Mouse (Mus musculus) adrenal gland, adult 18-20 months (tissue): ENCODE measurements around the gene Igflr1. TPM values are rescaled to one million over a fixed set of nuclear protein-coding genes. Genes with fewer than 3 reads are reported as not detected.

Experiments
- DNase-seq, 2 experiments: peaks; one replicate each; pipeline ENCODE4 v3.0.0; 2021 to 2022; ENCODE audit warnings: low spot score in 2 of 2
- long read RNA-seq, 2 experiments: library from polyadenylated mRNA; stranded (forward); transcript quantifications; one replicate each; pipeline ENCODE4 v2.0.0; 2021
- total RNA-seq, 2 experiments: library from RNA; stranded (reverse); gene quantifications; 1 replicate in 1 of 2; 2 replicates in 1 of 2; pipeline ENCODE4 v1.2.3; 2021

Igflr1 gene
- total RNA-seq, result 1 to 10 TPM; 3.6 to 4.3 TPM
- long read RNA-seq, experiment 1, result 0 reads
- long read RNA-seq, experiment 2, partial matches to known transcripts, result 0 of 3 reads
- long read RNA-seq, experiment 2, other reads (novel, unspliced or antisense), result 3 of 3 reads

DNA sequence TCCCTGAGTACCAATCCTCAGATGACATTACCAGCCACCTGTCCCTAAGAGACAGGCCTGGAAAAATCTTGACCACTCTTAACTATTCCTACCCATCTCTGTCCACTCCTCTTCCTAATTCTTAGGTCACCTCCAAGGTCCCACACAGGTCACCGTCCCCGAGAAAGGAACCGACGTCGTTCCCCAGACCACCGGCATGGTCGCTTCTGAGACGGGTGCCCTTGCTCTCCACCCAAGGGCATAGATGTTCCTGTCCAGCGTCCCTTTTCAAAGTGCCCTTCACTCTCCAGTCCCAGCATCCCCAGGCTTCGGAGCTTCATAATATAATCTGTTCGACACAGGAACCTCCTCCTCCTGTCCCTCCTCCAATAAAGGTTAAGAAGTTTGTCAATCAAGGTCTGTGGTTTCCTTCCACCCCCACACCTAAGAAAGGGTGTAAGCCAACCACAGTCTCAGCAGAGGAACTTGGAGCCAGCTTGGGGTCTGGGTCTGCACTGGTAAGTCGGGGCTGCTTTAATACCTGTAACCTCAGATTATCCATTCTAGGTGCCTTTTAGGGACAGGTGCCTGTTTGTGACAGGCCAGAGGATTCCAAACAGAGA lies at the start of gene Igflr1:
Igflr1 (plus strand) TSS at position 458 of the 602 bp plus-strand sequence.
- DNase-seq, result no peak

DNA sequence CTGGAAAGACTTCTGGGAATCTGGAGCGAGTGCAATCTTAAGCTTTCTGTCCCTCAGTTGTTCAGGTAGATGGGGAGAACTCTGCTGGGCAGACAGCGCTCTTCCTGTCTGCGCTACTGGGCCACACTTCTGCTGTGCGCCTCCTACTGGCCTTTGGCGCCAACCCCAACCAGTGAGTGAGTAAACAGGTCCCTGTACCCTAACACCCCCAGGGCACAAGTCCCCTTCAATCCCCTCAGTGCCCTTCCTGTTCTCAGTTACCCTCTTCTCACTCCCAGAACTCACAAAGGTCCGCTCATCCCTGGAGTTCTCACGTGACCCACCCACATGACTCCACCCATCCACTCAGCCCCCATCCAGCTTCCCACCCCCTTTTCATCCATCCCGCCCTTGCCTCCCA lies 46.9 kb upstream of the Igflr1 start:
- DNase-seq, result no peak

DNA sequence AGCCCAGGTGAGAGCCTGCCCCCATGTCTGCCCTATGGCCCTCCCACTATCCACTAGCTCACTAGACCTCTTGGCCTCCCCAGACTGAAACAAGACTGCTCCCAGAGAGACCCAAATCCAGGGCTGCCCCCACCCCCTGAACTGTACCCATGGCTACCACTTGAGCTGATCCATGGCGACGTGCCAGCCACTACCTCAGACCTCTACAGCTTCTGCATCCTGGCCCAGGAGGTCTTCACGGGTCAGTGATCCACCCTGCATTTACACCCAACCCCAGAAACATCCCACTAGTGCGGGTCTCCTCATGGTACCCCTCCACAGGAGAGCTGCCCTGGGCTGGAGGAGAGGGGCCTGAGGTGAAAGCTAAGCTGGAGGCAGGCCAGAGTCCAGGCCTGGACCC lies 44.8 kb upstream of the Igflr1 start:
- no peak for DNase-seq

DNA sequence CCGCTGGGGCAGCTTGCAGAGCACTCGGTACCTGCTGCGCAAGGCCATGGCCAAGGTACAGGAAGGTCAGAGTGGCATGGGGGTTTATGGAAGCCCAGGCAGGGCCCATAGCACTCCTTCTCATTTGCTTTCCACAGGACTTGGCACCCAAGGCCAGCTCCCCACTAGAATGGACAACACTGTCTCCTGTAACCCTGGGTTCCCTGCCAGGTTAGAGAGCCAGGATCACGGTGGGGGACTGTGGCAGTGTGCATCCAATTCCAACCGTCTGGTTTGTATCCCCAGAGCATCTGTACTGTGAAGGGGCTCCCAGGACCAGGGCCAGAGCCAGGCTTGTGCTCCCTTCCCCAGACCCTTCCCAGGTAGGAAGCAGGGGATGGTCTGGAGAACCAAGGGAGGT lies 44.4 kb upstream of the Igflr1 start:
- no peak for DNase-seq

DNA sequence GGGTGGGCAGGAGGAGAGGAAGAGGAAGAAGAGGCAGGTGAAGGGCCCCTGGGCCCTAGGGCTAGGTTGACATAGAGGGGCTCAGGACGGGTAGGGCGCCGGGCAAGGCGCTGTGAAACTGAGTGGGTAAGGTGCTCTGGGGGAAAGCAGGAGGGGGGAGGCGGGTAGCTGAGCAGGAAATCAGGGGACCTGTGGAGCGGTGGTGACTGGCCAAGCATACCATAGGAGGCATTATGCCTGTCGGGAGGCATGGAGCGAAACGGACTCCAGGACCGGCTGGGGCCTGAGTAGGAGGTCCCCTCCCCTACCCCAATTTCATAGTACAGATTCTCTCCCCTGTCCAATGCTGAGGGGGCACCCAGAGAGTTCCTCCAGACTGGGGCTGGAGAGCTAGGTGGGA lies 42.4 kb upstream of the Igflr1 start:
- DNase-seq, result no peak

DNA sequence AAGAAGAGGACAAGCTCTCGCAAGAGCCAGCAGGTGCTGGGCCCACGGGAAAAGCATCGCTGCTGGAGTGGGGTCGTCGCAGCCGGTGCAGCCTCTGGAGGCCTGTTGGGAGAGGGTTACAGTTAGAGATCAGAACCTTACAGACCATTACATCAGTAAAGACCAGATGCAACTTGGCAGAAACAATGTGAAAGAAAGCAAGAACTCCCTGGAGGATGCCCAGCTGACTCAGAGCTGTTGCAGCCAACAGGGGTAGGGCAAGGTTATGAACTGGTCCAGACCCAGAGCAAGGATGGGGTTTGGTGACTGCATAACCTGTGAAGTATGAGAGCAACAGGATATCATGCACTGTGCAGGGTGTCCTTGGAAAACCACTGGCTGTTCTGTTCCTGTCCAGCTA lies 40.7 kb upstream of the Igflr1 start:
- DNase-seq, result no peak

DNA sequence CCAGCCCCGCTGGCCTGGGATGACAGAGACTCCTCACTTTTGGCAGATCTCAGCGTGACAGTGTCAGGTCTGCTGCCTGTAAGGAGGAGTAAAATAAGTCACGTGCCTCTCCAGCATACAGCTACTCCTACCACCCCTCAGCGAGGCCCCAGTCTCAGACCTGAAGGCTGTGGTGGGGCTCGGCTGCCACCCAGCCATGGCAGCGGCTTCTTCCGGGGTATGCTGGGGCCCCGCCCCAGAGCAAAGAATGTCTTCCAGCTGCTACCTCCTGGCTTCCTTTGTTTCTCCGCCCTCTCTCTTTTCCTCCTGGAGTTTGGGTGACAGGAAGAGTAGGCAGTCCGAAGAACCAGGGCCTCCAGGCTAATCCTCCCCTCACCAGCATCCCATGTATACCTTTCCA lies 39.3 kb upstream of the Igflr1 start:
- DNase-seq, result no peak

DNA sequence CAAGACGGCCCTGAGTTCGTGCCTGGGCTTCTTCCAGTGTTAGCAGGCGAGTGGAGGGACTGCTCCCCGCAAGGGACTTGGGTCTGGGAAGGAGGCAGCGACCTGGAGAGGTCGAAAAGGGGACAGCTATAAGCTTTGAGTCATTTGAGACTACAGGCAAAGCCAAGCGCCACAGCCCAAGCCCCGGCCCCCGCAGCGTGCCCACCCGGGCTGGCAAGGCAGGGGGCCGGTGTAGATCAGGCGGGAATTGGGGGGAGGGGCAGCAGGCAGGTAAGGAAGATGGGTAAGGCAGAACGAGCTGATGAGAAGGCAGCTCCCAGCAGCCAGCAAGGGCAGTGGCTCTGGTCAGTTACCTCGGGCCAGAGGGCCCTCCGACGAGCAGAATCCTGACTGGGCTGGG lies 38.8 kb upstream of the Igflr1 start:
- DNase-seq, result no peak

DNA sequence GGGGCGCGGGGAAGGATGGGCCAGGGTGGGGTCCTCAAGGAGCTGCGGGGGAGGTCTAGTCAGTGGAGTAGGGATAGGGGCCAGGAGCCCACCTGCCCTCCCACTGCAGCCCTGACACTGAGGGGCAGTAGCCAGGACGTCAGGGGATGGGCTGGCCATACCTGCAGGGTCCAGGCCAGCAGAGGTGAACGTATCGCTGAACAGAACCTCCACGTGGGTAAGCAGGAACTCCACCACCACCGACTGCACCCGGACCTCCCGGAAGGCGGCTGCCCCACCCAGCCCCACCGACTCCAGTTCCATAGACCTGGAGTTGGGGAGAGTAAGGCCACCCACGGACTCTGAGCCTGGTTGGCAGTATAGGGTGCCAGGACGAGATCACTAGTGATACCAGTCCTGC lies 38.2 kb upstream of the Igflr1 start:
- DNase-seq, result no peak

DNA sequence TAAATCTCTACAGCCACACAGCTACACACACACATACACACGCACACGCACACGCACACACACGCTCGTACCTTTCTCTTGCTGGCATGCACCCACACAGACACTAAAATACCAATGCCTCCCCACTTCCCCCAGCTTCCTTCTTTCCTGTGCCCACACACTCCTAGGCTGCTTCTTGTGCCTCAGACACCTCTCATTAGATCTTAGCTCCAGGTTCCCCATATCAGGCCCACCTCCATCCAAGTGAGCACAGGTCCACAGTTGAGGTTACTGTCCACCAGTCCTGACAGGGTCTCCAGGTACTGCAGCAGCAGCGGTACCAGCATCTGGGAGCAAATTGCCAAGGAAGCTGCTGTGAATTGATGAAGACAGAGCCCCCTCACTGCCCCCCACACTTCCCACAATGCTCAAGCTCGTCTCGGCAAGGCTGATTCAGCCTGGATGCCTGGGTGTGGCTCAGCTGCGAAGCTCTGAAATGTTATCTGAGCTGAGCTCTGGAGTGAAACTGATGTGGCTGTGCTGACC lies 33.9 kb upstream of the Igflr1 start:
- DNase-seq, result no peak

DNA sequence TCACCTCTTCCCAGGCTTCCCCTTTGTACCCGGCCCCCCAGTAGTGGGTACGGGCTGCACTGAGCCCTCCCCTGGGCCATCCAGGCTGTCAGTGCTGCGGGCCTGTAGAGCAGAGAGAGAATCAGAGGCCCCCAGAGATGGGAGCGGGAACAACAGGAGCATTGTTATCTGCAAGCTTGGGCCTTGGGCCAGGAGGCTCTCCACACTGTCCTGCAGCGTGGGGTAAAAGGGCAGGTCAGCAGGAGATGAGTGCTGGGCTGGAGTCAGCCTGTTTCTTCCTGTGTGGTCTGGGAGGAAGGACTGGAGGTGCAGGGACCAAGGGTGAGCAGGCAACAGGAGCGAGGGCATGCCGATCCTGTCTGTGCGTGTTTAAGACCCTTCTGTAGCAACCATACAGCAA lies 32.3 kb upstream of the Igflr1 start:
- no peak for DNase-seq

DNA sequence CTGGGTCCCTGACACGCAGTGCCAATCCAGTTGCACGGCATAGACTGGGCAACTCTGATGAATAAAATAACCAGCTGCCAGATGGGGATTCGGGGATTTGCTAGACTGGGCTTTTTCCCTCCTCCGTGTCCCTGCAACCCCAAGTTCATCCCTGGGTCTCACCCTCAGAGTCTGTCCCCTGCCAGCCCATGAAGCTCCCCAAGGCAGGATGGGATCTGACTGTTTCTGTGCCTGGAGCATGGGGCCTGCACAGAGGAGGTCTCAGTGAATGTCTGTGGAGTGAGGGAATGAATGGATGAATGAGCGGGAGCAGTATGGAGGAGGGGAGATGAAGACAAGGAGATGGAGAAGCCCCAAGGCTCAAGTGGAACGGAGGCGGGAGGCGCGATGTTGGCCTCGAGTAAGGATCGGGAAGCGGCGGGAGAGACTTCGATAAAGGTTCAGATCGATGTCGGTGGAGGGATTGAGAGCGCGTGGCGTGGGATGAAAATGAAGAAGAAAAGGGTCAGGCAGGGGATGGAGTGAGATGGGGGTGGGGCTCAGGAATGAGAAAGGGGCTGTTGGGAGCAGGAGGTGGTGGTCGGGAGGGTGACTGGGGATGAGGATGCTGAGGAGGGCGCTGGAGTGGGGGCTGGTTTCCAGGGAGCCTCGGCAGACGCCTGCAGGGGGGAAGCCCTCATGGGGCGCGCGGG lies 31.1 kb upstream of the Igflr1 start:
- DNase-seq, result no peak

DNA sequence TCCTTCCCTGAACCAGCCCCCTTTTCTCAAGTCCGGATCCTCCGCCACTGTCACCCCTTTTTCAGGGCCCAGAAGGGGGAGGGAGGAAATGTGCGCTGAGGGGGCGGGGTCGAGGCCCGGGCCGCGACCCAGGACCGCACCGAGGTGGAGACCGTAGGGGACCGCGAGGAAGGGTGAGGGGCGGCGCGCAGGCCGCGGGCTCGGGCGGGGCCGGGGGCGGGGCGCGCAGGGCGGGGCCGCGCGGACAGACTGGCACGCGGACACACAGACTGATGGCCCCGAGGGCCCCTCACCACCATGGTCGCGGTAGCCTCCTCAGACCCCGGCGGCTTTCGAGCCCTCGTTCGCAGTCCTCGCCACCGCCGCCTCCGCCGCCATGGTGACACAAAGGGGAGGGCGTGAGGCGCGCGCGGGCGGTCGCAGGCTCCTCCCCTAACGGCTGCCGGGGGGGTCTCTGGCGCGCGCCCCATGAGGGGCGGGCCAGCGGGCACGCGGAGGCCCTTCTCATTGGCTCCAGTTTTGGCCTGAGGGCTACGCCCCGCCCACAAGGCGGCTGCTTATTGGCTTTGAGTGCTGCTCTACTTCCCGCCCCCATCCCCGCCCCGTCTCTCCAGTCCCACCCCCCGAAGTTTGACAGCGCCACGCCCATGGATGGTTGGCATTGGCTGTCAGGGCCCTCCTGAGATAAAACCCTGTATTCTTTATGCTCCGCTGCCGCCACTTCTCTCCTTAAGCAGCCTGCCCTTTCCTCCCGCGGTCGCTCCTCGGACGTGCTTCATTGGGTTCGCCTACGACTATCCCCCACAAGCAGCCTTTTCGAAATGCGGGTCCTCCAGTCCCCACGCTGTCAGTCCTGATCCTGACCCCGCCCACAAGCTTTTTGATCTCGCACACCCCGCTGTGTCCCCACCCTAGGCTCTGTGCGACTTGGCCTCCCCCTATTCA lies 30.3 kb upstream of the Igflr1 start, which contains the start of gene Arhgap33:
Arhgap33 (minus strand) TSS at position 428 of the 945 bp plus-strand sequence.
- DNase-seq, result peak; percentile 90 to 94

DNA sequence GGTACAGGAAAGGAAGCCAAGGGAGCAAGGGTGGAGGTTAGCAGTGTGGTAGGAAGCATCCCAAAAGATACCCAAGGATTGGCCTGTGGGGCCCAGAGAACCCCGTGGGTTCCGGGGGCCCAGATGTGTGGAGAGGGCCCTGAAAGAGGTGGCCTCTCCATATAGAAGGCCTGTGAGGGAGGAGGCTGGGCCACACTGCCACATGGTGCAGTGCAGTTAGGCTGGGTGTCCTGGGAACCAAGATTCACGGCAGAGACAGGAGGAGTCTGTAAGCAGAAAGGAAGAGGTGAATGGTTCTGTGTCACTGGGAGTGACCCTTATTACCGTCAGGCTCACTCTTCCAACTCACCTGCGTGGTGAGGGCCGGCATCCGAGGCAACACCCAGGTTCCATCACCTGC lies 24.7 kb upstream of the Igflr1 start:
- no peak for DNase-seq

DNA sequence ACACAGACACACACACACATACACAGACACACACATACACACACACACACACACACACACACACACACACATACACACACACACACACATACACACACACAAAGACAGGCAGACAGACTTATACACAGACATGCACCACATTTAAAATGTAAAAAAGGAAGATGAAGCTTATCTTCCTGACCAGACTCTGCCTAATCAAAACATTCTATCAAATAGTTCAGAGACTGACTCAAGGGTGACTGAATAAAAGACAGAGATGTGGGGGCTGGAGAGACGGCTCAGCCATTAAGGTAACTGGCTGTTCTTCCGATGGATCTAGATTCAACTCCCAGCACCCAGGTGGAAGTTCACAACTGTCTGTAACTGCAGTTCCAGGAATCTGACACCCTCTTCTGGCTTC lies 20.9 kb upstream of the Igflr1 start:
- DNase-seq, result no peak

DNA sequence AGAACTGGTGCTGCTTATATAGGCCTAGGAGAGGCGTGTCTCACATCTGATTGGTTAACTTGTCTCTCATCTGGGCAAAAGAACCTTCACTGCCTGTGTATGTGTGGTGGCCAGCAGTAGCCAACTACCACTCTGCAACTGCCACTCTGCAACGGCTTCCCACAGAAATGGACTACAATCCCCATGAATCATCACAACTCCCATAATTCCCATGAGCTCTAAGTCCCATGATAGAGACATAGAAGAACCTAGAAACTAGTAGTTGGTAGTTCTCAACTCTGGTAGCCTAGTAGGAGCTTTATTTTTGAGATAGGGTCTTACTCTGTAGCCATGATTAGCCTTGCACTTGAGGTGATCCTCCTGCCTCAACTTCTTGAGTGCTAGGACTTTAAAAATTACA lies 15.3 kb upstream of the Igflr1 start:
- DNase-seq, result no peak

DNA sequence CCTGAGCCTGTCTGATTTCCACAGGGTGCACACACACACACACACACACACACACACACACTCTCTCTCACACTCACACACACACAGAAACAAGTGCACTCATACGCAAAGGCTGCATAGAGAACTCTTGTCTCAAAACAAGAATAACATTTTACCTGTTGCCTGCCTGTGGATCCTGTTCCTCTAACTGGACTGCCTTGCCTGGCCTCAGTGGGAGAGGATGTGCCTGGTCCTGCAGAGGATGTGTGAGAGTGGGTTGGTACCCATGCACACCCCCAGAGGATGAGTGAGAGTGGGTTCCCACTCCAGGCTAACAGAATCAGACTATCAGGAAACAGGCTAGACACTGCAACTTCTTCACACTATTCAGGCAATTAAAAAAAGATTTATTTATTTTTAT lies 14.6 kb upstream of the Igflr1 start:
- DNase-seq, result no peak

DNA sequence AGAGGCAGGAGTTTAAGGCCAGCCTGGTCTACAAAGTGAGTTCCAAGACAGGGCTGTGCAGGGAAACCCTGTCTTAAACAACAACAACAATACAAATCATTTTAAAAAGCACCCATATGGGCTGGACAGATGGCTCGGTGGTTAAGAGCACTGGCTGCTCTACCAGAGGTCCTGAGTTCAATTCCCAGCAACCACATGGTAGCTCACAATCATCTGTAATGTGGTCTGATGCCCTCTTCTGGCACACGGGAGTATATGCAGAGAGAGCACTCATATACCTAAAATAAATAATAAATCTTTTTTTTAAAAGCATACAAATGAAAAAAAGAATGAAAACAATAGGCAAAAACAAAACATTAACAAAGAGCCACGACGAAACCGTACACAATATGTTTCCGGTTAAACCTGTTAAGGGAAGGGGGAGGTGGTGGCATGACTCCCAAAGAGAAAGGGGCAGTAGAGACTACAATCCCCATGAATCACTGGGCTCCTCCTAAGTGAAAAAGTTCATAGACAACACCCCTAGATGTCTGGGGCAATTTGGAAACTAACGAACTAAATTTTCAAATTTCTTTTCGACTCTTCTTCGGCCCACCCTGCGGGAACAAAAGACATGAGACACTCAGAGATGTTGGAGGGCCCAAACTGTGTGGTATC lies 13.7 kb upstream of the Igflr1 start:
- DNase-seq, result no peak

DNA sequence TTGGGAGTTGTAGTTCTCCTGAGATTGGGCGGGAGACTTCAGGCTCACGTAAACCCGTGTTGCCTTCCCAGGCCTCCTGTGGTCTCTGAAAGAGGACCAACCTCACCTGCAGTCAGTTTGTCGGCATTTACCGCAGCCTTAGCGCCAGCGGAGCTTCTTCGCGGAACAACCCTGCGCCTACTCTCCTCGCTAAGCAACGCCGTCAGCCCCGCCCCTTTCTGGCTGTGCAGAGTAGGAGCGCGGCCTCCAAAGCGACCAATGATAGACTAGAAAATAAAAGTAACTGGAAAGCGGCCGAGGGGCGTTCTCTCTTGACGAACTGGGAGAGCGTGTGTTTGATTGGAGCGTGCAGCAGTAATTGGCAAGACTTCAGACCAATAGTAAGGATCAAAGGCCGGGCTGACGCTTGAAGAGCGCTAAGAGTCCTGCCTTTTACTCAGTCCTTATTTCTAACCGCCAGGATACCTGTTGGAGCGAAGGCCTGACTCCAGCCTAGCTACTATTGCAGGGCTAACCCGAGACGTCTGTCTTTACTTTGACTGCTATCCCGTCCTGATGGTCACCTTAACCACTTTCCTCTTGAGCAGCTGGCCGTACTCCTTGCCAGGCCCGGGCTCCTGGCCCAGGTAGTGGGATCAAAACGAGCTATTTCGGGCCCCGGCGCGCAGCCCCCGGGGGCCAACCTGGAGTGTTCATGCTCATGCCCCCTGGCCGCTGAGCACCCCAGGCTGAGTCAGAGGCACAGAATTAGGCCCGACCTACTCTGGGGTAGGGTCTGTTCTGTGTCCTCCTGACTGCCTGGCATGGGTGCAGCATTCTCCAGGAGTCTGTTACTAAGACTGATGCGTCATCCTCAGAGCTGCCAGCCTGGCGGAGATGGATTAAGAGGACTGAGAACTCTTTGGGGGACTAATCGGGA lies 12.9 kb upstream of the Igflr1 start, which contains the start of the genes Hspb6 and Proser3:
Hspb6 (plus strand) TSS at position 77 of the 919 bp plus-strand sequence.
Proser3 (minus strand) TSS at position 198 of the 919 bp plus-strand sequence.
- peak; percentile 86 to 87 for DNase-seq
